Mouse (Mus musculus) liver, embryonic 14.5 days (tissue): ENCODE data around the gene Smarcd2. TPM values are rescaled to one million over a fixed set of nuclear protein-coding genes. Genes with fewer than 3 reads are reported as not detected.
A peak's percentile ranks its signal among the peaks of the same experiment; 100 is the strongest.

Experiments used
- ATAC-seq: fragments of 200-750 bp; cut with Nextera tagmentation; 2 replicates; pipeline ENCODE4 v1.8.0; 2017; ENCODE audit warnings: moderate number of reproducible peaks, mild to moderate bottlenecking, moderate library complexity; ENCODE audit not compliant: insufficient read depth
- DNase-seq, 3 experiments: peaks; one replicate each; pipeline ENCODE4 v3.0.0-alpha.2; 2012 to 2013; ENCODE audit warnings: low read depth in 3 of 3, low spot score in 3 of 3
- H3K27ac ChIP-seq: fragments of 300-500 bp; sonication (generic); 2 replicates; pipeline ENCODE4 v1.5.1; 2014; ENCODE audit warnings: moderate library complexity, mild to moderate bottlenecking, control low read depth, inconsistent platforms
- H3K27me3 ChIP-seq: fragments of 300-500 bp; sonication (generic); 2 replicates; pipeline ENCODE4 v1.6.1; 2014; ENCODE audit warnings: mild to moderate bottlenecking, low read length, moderate library complexity; ENCODE audit not compliant: control insufficient read depth, insufficient read depth
- H3K36me3 ChIP-seq: fragments of 300-500 bp; sonication (generic); replicated peaks from 2 replicates; pipeline ENCODE4 v1.6.1; 2014; ENCODE audit warnings: low read depth; ENCODE audit not compliant: control insufficient read depth, insufficient read depth
- H3K4me1 ChIP-seq, 2 experiments: fragments of 200-500 bp in 1 of 2; fragments of 300-500 bp in 1 of 2; sonication (generic) in 1 of 2; replicated peaks; 2 replicates each; pipeline ENCODE4 v1.6.1; 2012 to 2014; ENCODE audit warnings: antibody characterized with exemption in 1 of 2, inconsistent platforms in 1 of 2, low read length in 1 of 2; ENCODE audit not compliant: control insufficient read depth in 2 of 2, insufficient read depth in 2 of 2
- H3K4me2 ChIP-seq: fragments of 300-500 bp; sonication (generic); 2 replicates; pipeline ENCODE4 v1.6.1; 2014; ENCODE audit warnings: low read depth, mild to moderate bottlenecking, control low read depth, moderate library complexity
- H3K4me3 ChIP-seq, 2 experiments: fragments of 200-500 bp in 1 of 2; fragments of 300-500 bp in 1 of 2; sonication (generic) in 1 of 2; 2 replicates each; pipeline ENCODE4 v1.5.1; 2012 to 2014; ENCODE audit warnings: low read depth in 2 of 2, low read length in 2 of 2, mild to moderate bottlenecking in 2 of 2, control low read depth in 1 of 2, inconsistent platforms in 1 of 2, moderate library complexity in 1 of 2; ENCODE audit not compliant: insufficient read depth in 1 of 2
- H3K9ac ChIP-seq: fragments of 300-500 bp; sonication (generic); replicated peaks from 2 replicates; pipeline ENCODE4 v1.6.1; 2014; ENCODE audit warnings: mild to moderate bottlenecking, control low read depth, moderate library complexity
- H3K9me3 ChIP-seq: fragments of 300-500 bp; sonication (generic); 2 replicates; pipeline ENCODE4 v1.6.1; 2016; ENCODE audit warnings: low read length, mixed read lengths; ENCODE audit not compliant: control insufficient read depth
- CTCF ChIP-seq: IDR thresholded peaks from 2 replicates; pipeline ENCODE4 v1.5.1; 2016; ENCODE audit warnings: antibody characterized with exemption, low read depth, control low read depth
- EP300 ChIP-seq: IDR thresholded peaks from 2 replicates; pipeline ENCODE4 v1.6.1; 2016; ENCODE audit warnings: antibody characterized with exemption, low read depth
- WGBS: fragments of 180-500 bp; shearing (Covaris S2); extraction: QIAGEN DNeasy Blood & Tissue Kit; methylation state at CpG from one replicate; pipeline ENCODE4 v1.1.7; 2014; ENCODE audit not compliant: insufficient replicate concordance; 5-methylcytosine and 5-hydroxymethylcytosine counted together
- polyA plus RNA-seq, 2 experiments: library from polyadenylated mRNA; depleted of rRNA in 1 of 2; stranded (reverse) in 1 of 2; unstranded in 1 of 2; fragments of >200 nt; fragmentation: Nextera tagmentation in 1 of 2; extraction: Ambion mirVana in 1 of 2; gene quantifications; 2 replicates each; pipeline versions ENCODE4 v1.2.1 to v1.2.3; 2012 to 2014

Gene Smarcd2
- polyA plus RNA-seq, 2 experiments, result 23.9 to 38.8 TPM

DNA sequence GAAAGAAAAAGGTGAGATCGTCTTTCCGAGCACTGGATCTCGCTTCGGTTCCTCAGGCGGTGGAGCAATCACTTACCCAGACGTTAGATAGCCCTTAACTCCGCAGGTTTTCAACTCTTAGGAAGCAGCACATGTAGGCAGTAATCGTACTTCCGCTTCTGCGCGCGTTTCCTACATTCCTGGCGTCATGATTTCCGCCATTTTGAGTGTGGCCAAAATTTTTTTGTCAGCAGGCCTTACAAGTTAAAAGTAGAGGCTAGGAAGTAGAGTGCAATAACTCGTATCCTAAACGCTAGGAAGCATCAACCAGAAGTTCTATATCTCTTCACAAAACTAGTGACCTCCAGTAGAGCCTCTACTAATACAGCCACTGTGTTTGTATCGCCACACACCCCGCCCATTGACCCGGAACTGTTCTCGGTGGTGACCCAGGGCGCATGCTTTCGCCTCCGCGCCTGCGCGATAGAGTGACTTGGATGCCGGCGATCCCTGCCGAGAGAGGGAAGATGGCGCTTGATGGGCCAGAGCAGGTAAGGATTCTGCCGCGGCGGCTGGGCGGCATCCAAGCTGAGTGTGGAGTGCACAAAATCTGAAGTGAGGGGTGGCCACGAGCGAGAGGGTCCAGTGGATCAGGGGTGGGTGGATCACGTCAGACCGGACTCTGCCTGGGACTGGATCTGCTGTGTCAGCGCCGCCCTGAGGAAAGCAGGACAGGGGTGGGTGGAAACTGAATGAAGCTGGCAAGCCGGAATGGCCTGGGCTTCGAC is 16.9 kb downstream of the Smarcd2 start, which contains the start of the genes Ftsj3 and Psmc5:
Ftsj3 (minus strand) TSS at position 395 of the 767 bp plus-strand sequence.
Psmc5 (plus strand) TSS at position 470 of the 767 bp plus-strand sequence.
- H3K9me3 ChIP-seq, result no peaks in the 10 kb centered on the region

GRCm38 (mm10) chr11:106255174-106255573 is 17.6 kb downstream of the Smarcd2 start:
- no peak for DNase-seq
- no peaks in the 10 kb centered on the region for H3K27me3 ChIP-seq
- ATAC-seq, result no peak

More for the DNA sequence above, 16.9 kb downstream of the Smarcd2 start, which contains the start of the genes Ftsj3 and Psmc5:
- peak within 1 kb of the TSS; percentile 79 for H3K4me2 ChIP-seq
- under 1% methylated on average over 42 of the region's 42 CpGs for WGBS
- peak within 1 kb of the TSS; percentile 95 to 99 for H3K4me3 ChIP-seq
- peaks cover 38% of the 10 kb centered on the region for H3K36me3 ChIP-seq
- DNase-seq, result peak; percentile 91 to 93 (median 92)
- H3K4me1 ChIP-seq, result peaks cover 11 to 17% of the 10 kb centered on the region in 2 experiments
- peak within 1 kb of the TSS; percentile 93 for H3K9ac ChIP-seq
- H3K27me3 ChIP-seq, result no peaks in the 10 kb centered on the region
- H3K27ac ChIP-seq, result peak within 1 kb of the TSS; percentile 58
- TF ChIP-seq EP300, result no peak
- TF ChIP-seq CTCF, result peak; percentile 65
- peak; percentile 97 for ATAC-seq

DNA sequence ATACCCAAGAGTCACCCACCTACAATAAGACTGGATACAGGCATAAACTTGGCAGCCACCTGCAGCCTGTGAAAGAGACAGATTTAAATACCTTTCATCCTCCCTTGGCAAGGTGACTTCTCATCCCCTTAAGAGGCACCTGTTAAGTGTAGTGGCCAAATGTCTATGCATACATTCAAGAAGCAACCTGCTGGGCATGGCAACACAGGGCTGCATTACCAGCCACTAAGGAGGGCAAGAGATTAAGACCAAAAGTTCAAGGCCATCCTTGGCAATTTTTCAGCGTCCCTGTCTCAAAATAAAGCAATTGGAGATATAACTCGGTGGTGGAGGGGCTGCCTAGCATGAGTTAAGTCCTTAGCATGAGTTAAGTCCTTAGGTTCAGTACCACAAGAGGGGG is 18.0 kb downstream of the Smarcd2 start:
- Histone ChIP-seq H3K4me3 (peak overlapping the region; percentile 95 to 99), H3K4me1 (peaks cover 11 to 17% of the 10 kb centered on the region in 2 experiments), H3K36me3 (peaks cover 49% of the 10 kb centered on the region), H3K27me3 (no peaks in the 10 kb centered on the region), H3K9ac (peak overlapping the region; percentile 93), H3K27ac (no peak overlapping the region), H3K9me3 (no peaks in the 10 kb centered on the region), H3K4me2 (peak overlapping the region; percentile 79)
- no peak for TF ChIP-seq EP300
- DNase-seq, result no peak
- WGBS, result 10% methylated on average over 2 of the region's 2 CpGs
- no peak for ATAC-seq

More at GRCm38 (mm10) chr11:106255174-106255573, 17.6 kb downstream of the Smarcd2 start:
- peak overlapping the region; percentile 79 for H3K4me2 ChIP-seq
- WGBS, result under 1% methylated on average over 22 of the region's 22 CpGs
- TF ChIP-seq CTCF (0 out of 2 replicates have a peak, but pooled peaks have one; percentile 3), EP300 (no peak)
- H3K4me1 ChIP-seq, result peaks cover 11 to 17% of the 10 kb centered on the region in 2 experiments
- H3K27ac ChIP-seq, result no peak overlapping the region; the same call in none of the 2 replicates
- H3K4me3 ChIP-seq, result peak overlapping the region; percentile 95 to 99
- no peaks in the 10 kb centered on the region for H3K9me3 ChIP-seq
- peak overlapping the region; percentile 93 for H3K9ac ChIP-seq
- peaks cover 45% of the 10 kb centered on the region for H3K36me3 ChIP-seq

- no peak for TF ChIP-seq EP300
- TF ChIP-seq CTCF, result no peak
Measured at GRCm38 (mm10) chr11:106249326-106249725, 23.4 kb downstream of the Smarcd2 start.

DNA sequence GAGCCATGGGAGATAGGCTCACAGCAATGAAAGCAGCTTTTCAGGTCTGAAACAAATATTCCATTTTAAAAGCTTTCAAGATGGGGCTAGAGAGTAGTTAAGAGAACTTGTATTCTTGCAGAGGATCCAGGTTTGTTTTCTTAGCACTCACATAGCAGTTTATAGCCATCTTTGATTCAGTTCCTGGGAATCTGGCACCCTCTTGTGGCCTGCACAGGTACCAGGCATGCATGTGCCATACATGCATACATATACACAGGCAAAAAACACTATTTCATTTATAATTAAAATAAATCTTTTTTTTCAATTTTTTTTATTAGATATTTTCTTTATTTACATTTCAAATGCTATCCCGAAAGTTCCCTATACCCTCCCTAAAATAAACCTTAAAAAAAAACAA is 25.9 kb downstream of the Smarcd2 start:
- no peak for DNase-seq
- H3K4me3 ChIP-seq, result no peak overlapping the region
- no peaks in the 10 kb centered on the region for H3K27me3 ChIP-seq
- no peak overlapping the region for H3K9ac ChIP-seq
- H3K4me2 ChIP-seq, result no peak overlapping the region
- H3K36me3 ChIP-seq, result peaks cover 91% of the 10 kb centered on the region
- no peak overlapping the region for H3K27ac ChIP-seq
- 80% methylated on average over 1 of the region's 1 CpGs for WGBS
- ATAC-seq, result no peak
- no peak for TF ChIP-seq EP300
- peak; percentile 58 for TF ChIP-seq CTCF
- H3K9me3 ChIP-seq, result no peaks in the 10 kb centered on the region
- no peaks in the 10 kb centered on the region for H3K4me1 ChIP-seq

More at GRCm38 (mm10) chr11:106249326-106249725, 23.4 kb downstream of the Smarcd2 start:
- DNase-seq (no peak), ATAC-seq (no peak)
- Histone ChIP-seq H3K4me3 (no peak overlapping the region), H3K9ac (no peak overlapping the region), H3K27me3 (no peaks in the 10 kb centered on the region), H3K27ac (no peak overlapping the region), H3K4me2 (no peak overlapping the region), H3K36me3 (peaks cover 83% of the 10 kb centered on the region), H3K4me1 (peaks cover 0 to 2% of the 10 kb centered on the region in 2 experiments; a peak in 1 of 4 replicates), H3K9me3 (no peaks in the 10 kb centered on the region)
- WGBS, result 83% methylated on average over 7 of the region's 7 CpGs
